Mouse (Mus musculus) intestine, postnatal 0 days (tissue): ENCODE data around the gene Prkca. TPM values are rescaled to one million over a fixed set of nuclear protein-coding genes. Genes with fewer than 3 reads are reported as not detected.

Experiments used
- ATAC-seq: fragments of 200-750 bp; cut with Nextera tagmentation; 2 replicates; pipeline ENCODE4 v1.8.0; 2017; ENCODE audit warnings: mild to moderate bottlenecking, moderate TSS enrichment, moderate library complexity
- H3K27ac ChIP-seq: fragments of 300-500 bp; sonication (generic); 2 replicates; pipeline ENCODE4 v1.5.1; 2014; ENCODE audit warnings: mild to moderate bottlenecking, low read depth, low read length, moderate library complexity
- H3K27me3 ChIP-seq: fragments of 300-500 bp; sonication (generic); replicated peaks from 2 replicates; pipeline ENCODE4 v1.6.1; 2014; ENCODE audit warnings: low read length, mixed read lengths; ENCODE audit not compliant: control insufficient read depth, insufficient read depth
- H3K36me3 ChIP-seq: fragments of 300-500 bp; sonication (generic); 2 replicates; pipeline ENCODE4 v1.6.1; 2014; ENCODE audit warnings: mild to moderate bottlenecking, moderate library complexity; ENCODE audit not compliant: control insufficient read depth, insufficient read depth
- H3K4me1 ChIP-seq: fragments of 300-500 bp; sonication (generic); replicated peaks from 2 replicates; pipeline ENCODE4 v1.6.1; 2014; ENCODE audit warnings: antibody characterized with exemption, low read length, mixed read lengths; ENCODE audit not compliant: control insufficient read depth, insufficient read depth
- H3K4me2 ChIP-seq: fragments of 300-500 bp; sonication (generic); replicated peaks from 2 replicates; pipeline ENCODE4 v1.6.1; 2014; ENCODE audit warnings: low read depth, mild to moderate bottlenecking, moderate library complexity
- H3K4me3 ChIP-seq: fragments of 300-500 bp; sonication (generic); 2 replicates; pipeline ENCODE4 v1.5.1; 2014; ENCODE audit warnings: low read depth, low read length
- H3K9ac ChIP-seq: fragments of 300-500 bp; sonication (generic); 2 replicates; pipeline ENCODE4 v1.6.1; 2014; ENCODE audit warnings: mild to moderate bottlenecking, low read depth, low read length
- H3K9me3 ChIP-seq: fragments of 300-500 bp; sonication (generic); 2 replicates; pipeline ENCODE4 v1.6.1; 2016; ENCODE audit warnings: mixed run types; ENCODE audit not compliant: control insufficient read depth
- CTCF ChIP-seq: sonication (generic); IDR thresholded peaks from 2 replicates; pipeline ENCODE4 v1.5.1; 2016; ENCODE audit warnings: low read depth, mild to moderate bottlenecking, control low read depth, antibody characterized with exemption, moderate library complexity
- WGBS: fragments of 180-500 bp; shearing (Covaris S2); extraction: QIAGEN DNeasy Blood & Tissue Kit; methylation state at CpG from one replicate; pipeline ENCODE4 v1.1.7; 2014; 5-methylcytosine and 5-hydroxymethylcytosine counted together
- polyA plus RNA-seq: library from polyadenylated mRNA; unstranded; fragments of >200 nt; fragmentation: Nextera tagmentation; extraction: Ambion mirVana; gene quantifications from 2 replicates; pipeline ENCODE4 v1.2.1, GENCODE M21; 2015

Prkca gene
- polyA plus RNA-seq, 1 experiment from 2014 or later = 14.5 TPM

GRCm38 (mm10) chr11:108199429-108199985 is 144.2 kb downstream of the Prkca start:
- Histone ChIP-seq H3K27me3 (no peaks in the 10 kb centered on the region), H3K4me3 (no peak overlapping the region), H3K4me1 (peaks cover 3% of the 10 kb centered on the region), H3K27ac (no peak overlapping the region), H3K4me2 (no peak overlapping the region), H3K9ac (no peak overlapping the region), H3K9me3 (no peaks in the 10 kb centered on the region), H3K36me3 (no peaks in the 10 kb centered on the region; the same call in 1 of the 2 replicates)
- no peak for TF ChIP-seq CTCF
- ATAC-seq = no peak
- WGBS = 96% methylated on average over 4 of the region's 4 CpGs

- Histone ChIP-seq H3K4me3 (no peak overlapping the region), H3K9me3 (no peaks in the 10 kb centered on the region), H3K27me3 (no peaks in the 10 kb centered on the region), H3K4me2 (no peak overlapping the region), H3K36me3 (no peaks in the 10 kb centered on the region; the same call in 1 of the 2 replicates), H3K4me1 (peaks cover 3% of the 10 kb centered on the region), H3K9ac (no peak overlapping the region), H3K27ac (no peak overlapping the region)
- WGBS = 40% methylated on average over 5 of the region's 5 CpGs
- peak; percentile 38; the same call in 1 of the 2 replicates for ATAC-seq
- no peak for TF ChIP-seq CTCF
Measured at GRCm38 (mm10) chr11:108198592-108198991, 145.1 kb downstream of the Prkca start.

GRCm38 (mm10) chr11:108197427-108198218 is 146.1 kb downstream of the Prkca start:
- Histone ChIP-seq H3K9me3 (no peaks in the 10 kb centered on the region), H3K4me1 (peaks cover 3% of the 10 kb centered on the region), H3K4me2 (no peak overlapping the region), H3K27me3 (no peaks in the 10 kb centered on the region), H3K27ac (no peak overlapping the region; the same call in 1 of the 2 replicates), H3K4me3 (no peak overlapping the region), H3K9ac (no peak overlapping the region), H3K36me3 (no peaks in the 10 kb centered on the region; the same call in 1 of the 2 replicates)
- WGBS = 26% methylated on average over 9 of the region's 9 CpGs
- TF ChIP-seq CTCF = no peak
- no peak for ATAC-seq

- H3K36me3 ChIP-seq = no peaks in the 10 kb centered on the region; the same call in 1 of the 2 replicates
- H3K27ac ChIP-seq = no peak overlapping the region
- H3K27me3 ChIP-seq = no peaks in the 10 kb centered on the region
- peaks cover 3% of the 10 kb centered on the region for H3K4me1 ChIP-seq
- WGBS = 79% methylated on average over 3 of the region's 3 CpGs
- no peak for ATAC-seq
- H3K4me3 ChIP-seq = no peak overlapping the region
- H3K9ac ChIP-seq = no peak overlapping the region
- no peak overlapping the region for H3K4me2 ChIP-seq
- no peaks in the 10 kb centered on the region for H3K9me3 ChIP-seq
- no peak for TF ChIP-seq CTCF
Measured at GRCm38 (mm10) chr11:108196796-108197195, 146.9 kb downstream of the Prkca start.

GRCm38 (mm10) chr11:108190298-108190697 is 153.4 kb downstream of the Prkca start:
- H3K27ac ChIP-seq = no peak overlapping the region
- H3K9ac ChIP-seq = no peak overlapping the region
- no peak overlapping the region for H3K4me3 ChIP-seq
- no peaks in the 10 kb centered on the region; the same call in 1 of the 2 replicates for H3K36me3 ChIP-seq
- H3K4me2 ChIP-seq = no peak overlapping the region
- ATAC-seq = no peak
- no peak for TF ChIP-seq CTCF
- no peaks in the 10 kb centered on the region for H3K27me3 ChIP-seq
- WGBS = 83% methylated on average over 6 of the region's 6 CpGs
- no peaks in the 10 kb centered on the region for H3K4me1 ChIP-seq
- no peaks in the 10 kb centered on the region for H3K9me3 ChIP-seq

GRCm38 (mm10) chr11:108189362-108189761 is 154.4 kb downstream of the Prkca start:
- H3K9ac ChIP-seq = no peak overlapping the region
- no peak for ATAC-seq
- no peaks in the 10 kb centered on the region for H3K9me3 ChIP-seq
- H3K27ac ChIP-seq = no peak overlapping the region
- no peak overlapping the region for H3K4me2 ChIP-seq
- TF ChIP-seq CTCF = no peak
- H3K4me3 ChIP-seq = no peak overlapping the region
- whole genome bisulfite sequencing = 77% methylated on average over 3 of the region's 3 CpGs
- no peaks in the 10 kb centered on the region; the same call in 1 of the 2 replicates for H3K36me3 ChIP-seq
- no peaks in the 10 kb centered on the region for H3K27me3 ChIP-seq
- H3K4me1 ChIP-seq = no peaks in the 10 kb centered on the region
